ENCODE assay signal across 31 mouse cellular contexts in genomic region chr3:86371466-86371865, GRCm38 (mm10).
"Had no signal": no experiment of that assay in that cellular context is flagged by ENCODE, and none has a peak within 500 bp of the region (broad histone marks: within the 10 kb centered on the region; RNA-seq: fewer than 3 reads in every experiment).

No protein-coding gene starts in this region.

- H3K36me3 ChIP-seq: limb, embryonic 10.5 days; limb, embryonic 12.5 days; limb, embryonic 13.5 days; limb, embryonic 15.5 days; liver, embryonic 12.5 days; liver, embryonic 13.5 days; liver, embryonic 15.5 days; lung, embryonic 15.5 days; midbrain, embryonic 10.5 days; midbrain, embryonic 12.5 days; midbrain, embryonic 15.5 days; neural tube, embryonic 12.5 days had no signal

- H3K4me1 ChIP-seq: limb, embryonic 12.5 days; limb, embryonic 13.5 days; limb, embryonic 15.5 days; liver, embryonic 12.5 days; liver, embryonic 13.5 days; liver, embryonic 15.5 days; lung, embryonic 15.5 days; megakaryocyte, embryonic 14.5 days; midbrain, embryonic 10.5 days; midbrain, embryonic 12.5 days; midbrain, embryonic 15.5 days; neural tube, embryonic 12.5 days had no signal

- H3K4me2 ChIP-seq: limb, embryonic 12.5 days; limb, embryonic 13.5 days; limb, embryonic 15.5 days; liver, embryonic 11.5 days; liver, embryonic 12.5 days; liver, embryonic 13.5 days; liver, embryonic 15.5 days; lung, embryonic 14.5 days; lung, embryonic 15.5 days; midbrain, embryonic 12.5 days; midbrain, embryonic 15.5 days; neural tube, embryonic 12.5 days had no signal

- H3K9me3 ChIP-seq: limb, embryonic 10.5 days; limb, embryonic 12.5 days; limb, embryonic 13.5 days; limb, embryonic 15.5 days; liver, embryonic 12.5 days; liver, embryonic 13.5 days; liver, embryonic 15.5 days; lung, embryonic 15.5 days; megakaryocyte, embryonic 14.5 days; midbrain, embryonic 10.5 days; midbrain, embryonic 12.5 days; midbrain, embryonic 15.5 days; neural tube, embryonic 12.5 days had no signal

- H3K4me3 ChIP-seq: left cerebral cortex, adult 2 months; limb, embryonic 10.5 days; limb, embryonic 12.5 days; limb, embryonic 13.5 days; limb, embryonic 15.5 days; liver, embryonic 12.5 days; liver, embryonic 13.5 days; liver, embryonic 15.5 days; lung, embryonic 15.5 days; megakaryocyte, embryonic 14.5 days; midbrain, embryonic 10.5 days; midbrain, embryonic 12.5 days; midbrain, embryonic 15.5 days; myocyte; neural tube, embryonic 12.5 days had no signal

- ATAC-seq: liver, embryonic 12.5 days; liver, postnatal 0 days; lung, postnatal 0 days; midbrain, embryonic 15.5 days; midbrain, embryonic 16.5 days had no signal

- H3K9ac ChIP-seq: limb, embryonic 12.5 days; limb, embryonic 13.5 days; limb, embryonic 15.5 days; liver, embryonic 12.5 days; liver, embryonic 13.5 days; liver, embryonic 14.5 days; liver, embryonic 15.5 days; liver, postnatal 0 days; lung, embryonic 14.5 days; lung, embryonic 15.5 days; midbrain, embryonic 12.5 days; midbrain, embryonic 15.5 days; neural tube, embryonic 12.5 days had no signal

- H3K27ac ChIP-seq: left cerebral cortex, adult 2 months; limb, embryonic 10.5 days; limb, embryonic 12.5 days; limb, embryonic 13.5 days; limb, embryonic 15.5 days; liver, embryonic 12.5 days; liver, embryonic 13.5 days; liver, embryonic 14.5 days; liver, embryonic 15.5 days; lung, embryonic 15.5 days; macrophage; midbrain, embryonic 10.5 days; midbrain, embryonic 12.5 days; midbrain, embryonic 15.5 days; neural tube, embryonic 12.5 days had no signal

- DNase-seq: left cerebral cortex, postnatal 4 days; liver; liver, embryonic 13.5 days; liver, postnatal 0 days; lung, adult 18-20 months; lung, adult 2 months; lung, embryonic 14.5 days; lung, postnatal 10 days; lung, postnatal 14 days; lung, postnatal 36 days; lung, postnatal 4 days; midbrain, embryonic 14.5 days had no signal

- H3K27me3 ChIP-seq: limb, embryonic 12.5 days; limb, embryonic 13.5 days; limb, embryonic 15.5 days; liver, embryonic 12.5 days; liver, embryonic 13.5 days; liver, embryonic 15.5 days; lung, embryonic 15.5 days; megakaryocyte, embryonic 14.5 days; midbrain, embryonic 12.5 days; midbrain, embryonic 15.5 days; neural tube, embryonic 12.5 days had no signal
